Mouse (Mus musculus) B cell, adult 2 months (primary cell): Measurements from ENCODE around the gene Psen2.

ENCODE experiments used
- DNase-seq, 2 experiments: peaks; one replicate each; pipeline ENCODE4 v3.0.0; 2022

Gene Psen2

GRCm38 (mm10) chr1:180263364-180263997, at the start of gene Psen2:
Gene Psen2 (minus strand): TSS chr1:180263438.
- DNase-seq = peak; percentile 65 to 67

GRCm38 (mm10) chr1:180312792-180313311, 49.6 kb upstream of the Psen2 start:
- no peak for DNase-seq

GRCm38 (mm10) chr1:180312286-180312685, 49.0 kb upstream of the Psen2 start:
- no peak for DNase-seq

- no peak for DNase-seq
Measured at GRCm38 (mm10) chr1:180308897-180309296, 45.7 kb upstream of the Psen2 start.

- no peak for DNase-seq
Measured at GRCm38 (mm10) chr1:180307661-180308060, 44.4 kb upstream of the Psen2 start.

- no peak for DNase-seq
Measured at GRCm38 (mm10) chr1:180306889-180307288, 43.7 kb upstream of the Psen2 start.

- no peak for DNase-seq
Measured at GRCm38 (mm10) chr1:180303600-180303999, 40.4 kb upstream of the Psen2 start.

- DNase-seq = no peak
Measured at GRCm38 (mm10) chr1:180302253-180303120, 39.2 kb upstream of the Psen2 start.

- DNase-seq = no peak
Measured at GRCm38 (mm10) chr1:180300997-180301396, 37.8 kb upstream of the Psen2 start.

- peak; percentile 39 to 42 for DNase-seq
Measured at GRCm38 (mm10) chr1:180300292-180300691, 37.1 kb upstream of the Psen2 start.

GRCm38 (mm10) chr1:180299697-180300096, 36.5 kb upstream of the Psen2 start:
- no peak for DNase-seq

- DNase-seq = peak; percentile 52 to 62
Measured at GRCm38 (mm10) chr1:180296088-180296487, 32.9 kb upstream of the Psen2 start.

GRCm38 (mm10) chr1:180290358-180290757, 27.1 kb upstream of the Psen2 start:
- no peak for DNase-seq

GRCm38 (mm10) chr1:180289788-180290187, 26.6 kb upstream of the Psen2 start:
- DNase-seq = no peak

GRCm38 (mm10) chr1:180288872-180289468, 25.7 kb upstream of the Psen2 start:
- DNase-seq = no peak

GRCm38 (mm10) chr1:180288227-180288626, 25.0 kb upstream of the Psen2 start:
- no peak for DNase-seq

- no peak for DNase-seq
Measured at GRCm38 (mm10) chr1:180286081-180286831, 23.0 kb upstream of the Psen2 start.

- no peak for DNase-seq
Measured at GRCm38 (mm10) chr1:180283813-180284768, 20.9 kb upstream of the Psen2 start.

- no peak for DNase-seq
Measured at GRCm38 (mm10) chr1:180282581-180282980, 19.3 kb upstream of the Psen2 start.

- DNase-seq = peak; percentile 78 to 79
Measured at GRCm38 (mm10) chr1:180279648-180280047, 16.4 kb upstream of the Psen2 start.

- DNase-seq = no peak
Measured at GRCm38 (mm10) chr1:180277563-180277962, 14.3 kb upstream of the Psen2 start.
